Comparison of ENCODE assay signal across 31 mouse cellular contexts in genomic region chr13:108289436-108289835, GRCm38 (mm10). TPM values are rescaled to one million over a fixed set of nuclear protein-coding genes. Genes with fewer than 3 reads are reported as not detected.
DNase-seq lines count a peak whose midpoint lies in the region; ATAC-seq and TF ChIP-seq lines count a peak whose summit lies in the region.
"Had no signal": no experiment of that assay in that cellular context is flagged by ENCODE, and none has a peak within 500 bp of the region (broad histone marks: within the 10 kb centered on the region; RNA-seq: fewer than 3 reads in every experiment).

No protein-coding gene starts in this region.

- H3K4me2 ChIP-seq in liver, postnatal 0 days (ENCODE audit: low read depth, low read length) = peak overlapping the region; percentile 32; the same call in 1 of the 2 replicates
- H3K4me2 ChIP-seq in forebrain, embryonic 12.5 days = no peak overlapping the region
- H3K4me2 ChIP-seq: embryonic facial prominence, embryonic 15.5 days; heart, embryonic 12.5 days; hindbrain, embryonic 13.5 days; limb, embryonic 12.5 days; liver, embryonic 13.5 days had no signal

- ATAC-seq in liver, postnatal 0 days = no peak
- peak; percentile 75 for ATAC-seq in CD4-positive, CD25-positive, alpha-beta regulatory T cell, adult 4 months
- no peak for ATAC-seq in forebrain, embryonic 12.5 days (ENCODE audit: low FRiP score)
- no peak for ATAC-seq in erythroid progenitor cell, adult 5-6 weeks (replicated peaks; ENCODE audit: low FRiP score, poor library complexity, severe bottlenecking)
- ATAC-seq: forebrain, postnatal 0 days had no signal

- no peaks in the 10 kb centered on the region for H3K36me3 ChIP-seq in liver, postnatal 0 days (replicated peaks; ENCODE audit: insufficient read depth, low read length)
- H3K36me3 ChIP-seq in forebrain, embryonic 10.5 days (replicated peaks) = no peaks in the 10 kb centered on the region
- H3K36me3 ChIP-seq in forebrain, embryonic 12.5 days (replicated peaks) = no peaks in the 10 kb centered on the region
- H3K36me3 ChIP-seq: embryonic facial prominence, embryonic 10.5 days; embryonic facial prominence, embryonic 15.5 days; heart, embryonic 12.5 days; hindbrain, embryonic 13.5 days; limb, embryonic 12.5 days; liver, embryonic 13.5 days had no signal

- no peaks in the 10 kb centered on the region for H3K9me3 ChIP-seq in liver, postnatal 0 days (ENCODE audit: low read length)
- no peaks in the 10 kb centered on the region for H3K9me3 ChIP-seq in forebrain, embryonic 10.5 days
- no peaks in the 10 kb centered on the region for H3K9me3 ChIP-seq in forebrain, embryonic 12.5 days
- H3K9me3 ChIP-seq: embryonic facial prominence, embryonic 10.5 days; embryonic facial prominence, embryonic 15.5 days; G1E; heart, embryonic 12.5 days; hindbrain, embryonic 13.5 days; limb, embryonic 12.5 days; liver, embryonic 13.5 days had no signal

- no peaks in the 10 kb centered on the region for H3K4me1 ChIP-seq in liver, postnatal 0 days (ENCODE audit: insufficient read depth)
- H3K4me1 ChIP-seq in forebrain, embryonic 10.5 days = 0 out of 2 replicates have a peak, but pooled peaks cover 3% of the 10 kb centered on the region
- H3K4me1 ChIP-seq in forebrain, embryonic 12.5 days = no peaks in the 10 kb centered on the region
- H3K4me1 ChIP-seq: embryonic facial prominence, embryonic 10.5 days; embryonic facial prominence, embryonic 15.5 days; heart, embryonic 12.5 days; hindbrain, embryonic 13.5 days; limb, embryonic 12.5 days had no signal

- 54% methylated on average over 3 of the region's 3 CpGs for WGBS in liver, postnatal 0 days (ENCODE audit: insufficient replicate concordance)
- WGBS in forebrain, embryonic 10.5 days = 89% methylated on average over 3 of the region's 3 CpGs
- 82% methylated on average over 3 of the region's 3 CpGs for WGBS in forebrain, embryonic 12.5 days

- no peak for DNase-seq in liver, postnatal 0 days
- DNase-seq in liver = no peak
- peak; percentile 43 for DNase-seq in induced T-regulatory cell, adult 2 months (ENCODE audit: low read depth)
- peak; percentile 28 for DNase-seq in naive thymus-derived CD4-positive, alpha-beta T cell, adult 2 months (ENCODE audit: low read depth)
- no peak for DNase-seq in forebrain, embryonic 10.5 days (ENCODE audit: extremely low spot score, low spot score)
- DNase-seq: adrenal gland, adult 2 months; adrenal gland, postnatal 36 days; cerebellum, adult 18-20 months; cerebellum, postnatal 14 days; forebrain, postnatal 0 days; heart, adult 2 months; heart, postnatal 4 days; kidney, adult 11 months; kidney, postnatal 14 days; layer of hippocampus, adult 9-11 months; liver, embryonic 13.5 days; lung, adult 2 months; lung, postnatal 10 days; midbrain, embryonic 14.5 days; spleen, adult 18-20 months; thymus, postnatal 4 days had no signal

- no peak overlapping the region for H3K4me3 ChIP-seq in liver, postnatal 0 days (ENCODE audit: low read depth, low read length)
- H3K4me3 ChIP-seq in forebrain, embryonic 10.5 days = no peak overlapping the region
- no peak overlapping the region for H3K4me3 ChIP-seq in forebrain, embryonic 12.5 days (replicated peaks)
- H3K4me3 ChIP-seq: embryonic facial prominence, embryonic 10.5 days; embryonic facial prominence, embryonic 15.5 days; heart, adult 2 months; heart, embryonic 12.5 days; hindbrain, embryonic 13.5 days; limb, embryonic 12.5 days; liver, embryonic 13.5 days had no signal

- no peak overlapping the region for H3K27ac ChIP-seq in liver, postnatal 0 days (ENCODE audit: low read depth)
- no peak overlapping the region for H3K27ac ChIP-seq in forebrain, embryonic 10.5 days
- H3K27ac ChIP-seq in forebrain, embryonic 12.5 days = no peak overlapping the region
- H3K27ac ChIP-seq: embryonic facial prominence, embryonic 10.5 days; embryonic facial prominence, embryonic 15.5 days; heart, adult 2 months; hindbrain, embryonic 13.5 days; limb, embryonic 12.5 days; liver, embryonic 13.5 days had no signal

- TF ChIP-seq CTCF in liver, postnatal 0 days (IDR thresholded peaks at IDR 0.05; ENCODE audit: low read depth) = no peak

- TF ChIP-seq EP300 in liver, postnatal 0 days (IDR thresholded peaks at IDR 0.05; ENCODE audit: low read depth) = no peak

- H3K9ac ChIP-seq in liver, postnatal 0 days (replicated peaks) = no peak overlapping the region
- H3K9ac ChIP-seq in forebrain, embryonic 12.5 days = no peak overlapping the region
- H3K9ac ChIP-seq: embryonic facial prominence, embryonic 15.5 days; forebrain, postnatal 0 days; heart, embryonic 12.5 days; hindbrain, embryonic 13.5 days; limb, embryonic 12.5 days; liver, embryonic 13.5 days had no signal

- no peaks in the 10 kb centered on the region for H3K27me3 ChIP-seq in liver, postnatal 0 days (ENCODE audit: insufficient read depth, low read length)
- H3K27me3 ChIP-seq in forebrain, embryonic 10.5 days (ENCODE audit: poor library complexity, severe bottlenecking) = no peaks in the 10 kb centered on the region
- H3K27me3 ChIP-seq in forebrain, embryonic 12.5 days = no peaks in the 10 kb centered on the region
- H3K27me3 ChIP-seq: embryonic facial prominence, embryonic 15.5 days; hindbrain, embryonic 13.5 days; limb, embryonic 12.5 days; liver, embryonic 13.5 days had no signal

RNA-seq across cellular contexts. Expression of gene Depdc1b, which starts 26.7 kb away (rescaled TPM):
- 5.4 and 6.5 TPM in 2 replicates for polyA plus RNA-seq in liver, postnatal 0 days (2015; fragmentation: Nextera tagmentation; extraction: Ambion mirVana)
- polyA plus RNA-seq in CD4-positive, CD25-positive, alpha-beta regulatory T cell, adult 4 months (2017; shearing (Covaris generic)) = 1 to 10 TPM in 1 of 2 experiments, under 1 TPM in 1; 0.86 to 2.3 TPM
- polyA plus RNA-seq in forebrain, embryonic 10.5 days (2016; fragmentation: Nextera tagmentation; extraction: Ambion mirVana) = 21.4 and 22.9 TPM in 2 replicates
- polyA plus RNA-seq in forebrain, embryonic 12.5 days (2016; fragmentation: Nextera tagmentation; extraction: Ambion mirVana) = 18.2 and 22.6 TPM in 2 replicates
- total RNA-seq in erythroid progenitor cell, adult 5-6 weeks (2015; ENCODE audit: low replicate concordance) = 163 and 205 TPM in 2 replicates
- total RNA-seq in erythroid progenitor cell, adult 5-6 weeks (2017; ENCODE audit: low replicate concordance) = 175 and 226 TPM in 2 replicates
- total RNA-seq: gastrocnemius, adult 8-10 months had no signal

Comparison
In these comparisons a context has a peak if more than half of its experiments do, and no peak if none do; other contexts are left out.
1. DNase-seq: peak in induced T-regulatory cell, adult 2 months (single experiment) and naive thymus-derived CD4-positive, alpha-beta T cell, adult 2 months (single experiment); none in liver, postnatal 0 days (single experiment), liver (single experiment) and forebrain, embryonic 10.5 days (single experiment).